Mouse (Mus musculus) neural tube, embryonic 12.5 days (tissue): ENCODE measurements at regions not wholly inside any gene's neighbourhood (a gene's known extent, or its start where the extent isn't known, plus 50 kb on each side); places are given as distances from the start of the nearest gene placed in this dataset.

ENCODE experiments used
- ATAC-seq: fragments of 200-750 bp; cut with Nextera tagmentation; 2 replicates; pipeline ENCODE4 v1.8.0; 2017; ENCODE audit warnings: low read depth, mild to moderate bottlenecking, moderate TSS enrichment, moderate library complexity; ENCODE audit not compliant: low FRiP score
- H3K27ac ChIP-seq: fragments of 300-500 bp; sonication (generic); 2 replicates; pipeline ENCODE4 v1.5.1; 2016
- H3K27me3 ChIP-seq: fragments of 300-500 bp; sonication (generic); replicated peaks from 2 replicates; pipeline ENCODE4 v1.6.1; 2016; ENCODE audit warnings: mild to moderate bottlenecking
- H3K36me3 ChIP-seq: fragments of 300-500 bp; sonication (generic); 2 replicates; pipeline ENCODE4 v1.6.1; 2016; ENCODE audit warnings: mild to moderate bottlenecking
- H3K4me1 ChIP-seq: fragments of 300-500 bp; sonication (generic); 2 replicates; pipeline ENCODE4 v1.6.1; 2016
- H3K4me2 ChIP-seq: fragments of 300-500 bp; sonication (generic); replicated peaks from 2 replicates; pipeline ENCODE4 v1.6.1; 2016; ENCODE audit warnings: mild to moderate bottlenecking
- H3K4me3 ChIP-seq: fragments of 300-500 bp; sonication (generic); 2 replicates; pipeline ENCODE4 v1.5.1; 2016
- H3K9ac ChIP-seq: fragments of 300-500 bp; sonication (generic); 2 replicates; pipeline ENCODE4 v1.6.1; 2016; ENCODE audit warnings: mild to moderate bottlenecking
- H3K9me3 ChIP-seq: fragments of 300-500 bp; sonication (generic); 2 replicates; pipeline ENCODE4 v1.6.1; 2016; ENCODE audit warnings: mild to moderate bottlenecking
- WGBS: fragments of 180-500 bp; shearing (Covaris S2); methylation state at CpG from one replicate; pipeline ENCODE4 v1.1.7; 2016; 5-methylcytosine and 5-hydroxymethylcytosine counted together

DNA sequence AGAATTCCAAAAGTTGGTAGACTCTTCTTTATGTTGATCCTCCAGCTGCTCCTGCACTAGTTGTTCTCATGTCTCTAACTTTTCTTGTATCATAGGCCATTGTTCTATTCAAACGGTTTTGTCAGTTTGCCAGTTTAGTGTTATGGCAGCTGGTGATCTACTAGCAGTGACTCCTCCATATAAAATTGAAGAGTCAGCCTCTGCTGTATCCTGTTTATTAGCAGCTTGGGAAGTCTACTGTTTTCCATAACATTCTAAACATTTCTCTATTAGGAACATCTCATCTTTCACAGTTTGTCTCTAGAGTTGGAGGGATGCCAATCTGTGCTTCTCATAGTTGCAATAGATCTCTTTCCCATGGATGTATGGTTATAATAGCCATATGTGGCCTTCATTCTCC, 58.6 kb downstream of the Drd1 start:
- H3K9me3 ChIP-seq, result no peaks in the 10 kb centered on the region
- H3K36me3 ChIP-seq, result no peaks in the 10 kb centered on the region
- no peak overlapping the region for H3K9ac ChIP-seq
- H3K4me1 ChIP-seq, result no peaks in the 10 kb centered on the region
- no peak overlapping the region for H3K27ac ChIP-seq
- 75% methylated on average over 1 of the region's 1 CpGs for WGBS
- no peak overlapping the region for H3K4me3 ChIP-seq
- ATAC-seq, result no peak
- no peaks in the 10 kb centered on the region for H3K27me3 ChIP-seq
- H3K4me2 ChIP-seq, result no peak overlapping the region

- Histone ChIP-seq H3K9me3 (no peaks in the 10 kb centered on the region), H3K27ac (no peak overlapping the region), H3K9ac (no peak overlapping the region), H3K36me3 (no peaks in the 10 kb centered on the region), H3K4me3 (no peak overlapping the region), H3K27me3 (no peaks in the 10 kb centered on the region), H3K4me1 (no peaks in the 10 kb centered on the region), H3K4me2 (no peak overlapping the region)
- ATAC-seq, result no peak
- 52% methylated on average over 7 of the region's 7 CpGs for WGBS
These were observed 62.5 kb downstream of the Drd1 start for GRCm38 (mm10) chr13:53992863-53993451.

DNA sequence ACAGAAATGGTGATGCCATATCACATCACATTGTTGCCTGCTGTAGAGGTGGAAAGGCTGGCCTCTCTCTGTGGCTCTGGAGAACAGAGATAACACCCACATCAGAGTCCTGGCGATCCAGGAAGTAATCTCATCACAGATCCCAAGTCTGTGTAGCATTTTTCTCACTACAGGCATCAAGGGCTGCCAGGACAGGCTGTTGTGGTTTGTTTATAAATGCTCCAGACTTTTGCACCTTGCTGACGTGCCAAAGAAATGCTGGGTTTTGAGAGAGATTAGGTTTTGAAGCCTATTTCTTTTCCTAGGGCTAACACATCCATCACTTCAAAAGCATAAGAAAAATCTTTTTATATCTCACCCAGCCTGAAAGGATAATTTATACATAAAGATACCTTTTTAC, 76.3 kb downstream of the Drd1 start:
- WGBS, result 65% methylated on average over 2 of the region's 2 CpGs
- Histone ChIP-seq H3K9me3 (no peaks in the 10 kb centered on the region), H3K36me3 (no peaks in the 10 kb centered on the region), H3K4me3 (no peak overlapping the region), H3K27me3 (no peaks in the 10 kb centered on the region), H3K4me2 (no peak overlapping the region), H3K9ac (no peak overlapping the region), H3K27ac (no peak overlapping the region), H3K4me1 (no peaks in the 10 kb centered on the region)
- ATAC-seq, result no peak

DNA sequence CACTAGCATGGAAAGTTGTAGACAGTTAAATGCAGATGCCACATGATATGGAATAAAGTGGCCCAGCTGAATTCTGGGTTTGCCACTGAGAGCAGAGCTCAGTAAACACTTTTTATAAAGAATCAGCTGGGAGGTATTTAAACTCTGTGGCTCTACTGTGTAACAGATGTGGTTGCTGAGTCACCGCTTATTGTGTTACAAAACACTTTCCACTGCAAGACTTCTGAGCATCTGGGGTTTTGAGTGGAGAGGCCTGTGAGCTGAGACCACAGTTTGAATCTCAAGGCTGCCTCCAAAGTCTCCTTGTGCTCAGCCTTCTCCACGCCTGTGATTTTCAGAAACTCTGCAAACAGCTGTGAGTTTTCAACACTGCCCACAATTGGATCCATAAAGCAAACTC, 86.1 kb downstream of the Drd1 start:
- no peak for ATAC-seq
- H3K4me3 ChIP-seq, result no peak overlapping the region
- peaks cover 9% of the 10 kb centered on the region; the same call in 1 of the 2 replicates for H3K9me3 ChIP-seq
- WGBS, result 86% methylated on average over 2 of the region's 2 CpGs
- no peaks in the 10 kb centered on the region for H3K4me1 ChIP-seq
- H3K27ac ChIP-seq, result no peak overlapping the region
- H3K27me3 ChIP-seq, result no peaks in the 10 kb centered on the region
- H3K36me3 ChIP-seq, result no peaks in the 10 kb centered on the region
- H3K9ac ChIP-seq, result no peak overlapping the region
- H3K4me2 ChIP-seq, result no peak overlapping the region

DNA sequence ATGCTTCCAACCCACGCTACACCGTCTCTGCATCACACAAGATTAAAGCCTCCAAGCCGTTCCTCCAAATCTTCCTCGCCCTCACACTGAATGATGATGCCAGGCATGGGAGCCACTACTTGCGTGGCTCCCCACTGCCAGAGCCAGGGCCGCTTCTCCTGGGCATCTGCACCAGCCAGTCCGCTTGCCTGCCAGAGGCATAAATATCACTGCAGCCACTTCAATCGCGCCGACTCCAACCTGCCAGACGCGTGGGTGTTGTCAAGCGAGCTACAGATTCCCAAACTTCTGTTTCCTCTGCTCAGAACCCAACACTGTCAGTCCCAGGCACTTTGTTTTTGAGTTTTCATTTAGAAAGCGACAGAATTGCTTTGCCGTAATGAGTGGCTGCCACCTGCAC, 99.3 kb downstream of the Drd1 start:
- no peaks in the 10 kb centered on the region for H3K4me1 ChIP-seq
- H3K36me3 ChIP-seq, result no peaks in the 10 kb centered on the region
- H3K27ac ChIP-seq, result no peak overlapping the region
- whole genome bisulfite sequencing, result 93% methylated on average over 15 of the region's 15 CpGs
- H3K4me2 ChIP-seq, result no peak overlapping the region
- no peak overlapping the region for H3K9ac ChIP-seq
- no peaks in the 10 kb centered on the region for H3K27me3 ChIP-seq
- H3K4me3 ChIP-seq, result no peak overlapping the region
- peaks cover 4% of the 10 kb centered on the region; the same call in 1 of the 2 replicates for H3K9me3 ChIP-seq
- no peak for ATAC-seq

- no peak for ATAC-seq
- Histone ChIP-seq H3K4me3 (no peak overlapping the region), H3K4me1 (no peaks in the 10 kb centered on the region), H3K27me3 (no peaks in the 10 kb centered on the region), H3K4me2 (no peak overlapping the region), H3K9me3 (peaks cover 4% of the 10 kb centered on the region; the same call in 1 of the 2 replicates), H3K9ac (no peak overlapping the region), H3K36me3 (no peaks in the 10 kb centered on the region), H3K27ac (no peak overlapping the region)
- 3% methylated on average over 4 of the region's 4 CpGs for WGBS
These were observed 107.4 kb downstream of the Drd1 start for GRCm38 (mm10) chr13:53948056-53948455.

DNA sequence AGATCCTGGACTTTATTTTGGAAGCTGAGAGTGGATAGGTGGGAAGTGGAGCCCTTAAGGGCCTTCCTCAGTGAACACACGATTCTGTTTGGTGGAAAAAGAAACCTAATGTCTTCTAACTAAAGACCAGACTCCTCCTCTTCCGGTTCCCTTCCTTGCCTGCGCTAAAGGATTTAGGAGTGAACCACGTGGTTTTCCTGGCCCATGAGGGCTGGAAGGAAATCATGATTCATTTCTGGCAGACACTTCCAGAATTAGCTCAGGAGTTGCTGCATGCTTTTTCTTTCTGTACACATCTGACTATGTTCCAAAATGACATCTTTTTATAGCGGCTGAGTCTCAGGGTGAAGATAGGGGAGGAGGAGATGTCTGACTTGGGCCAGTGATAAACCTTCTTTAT, 109.8 kb downstream of the Drd1 start:
- no peaks in the 10 kb centered on the region for H3K27me3 ChIP-seq
- 76% methylated on average over 5 of the region's 5 CpGs for WGBS
- no peak overlapping the region for H3K4me2 ChIP-seq
- ATAC-seq, result no peak
- no peak overlapping the region for H3K9ac ChIP-seq
- no peak overlapping the region for H3K4me3 ChIP-seq
- H3K36me3 ChIP-seq, result no peaks in the 10 kb centered on the region
- H3K9me3 ChIP-seq, result no peaks in the 10 kb centered on the region
- H3K27ac ChIP-seq, result no peak overlapping the region
- H3K4me1 ChIP-seq, result no peaks in the 10 kb centered on the region

DNA sequence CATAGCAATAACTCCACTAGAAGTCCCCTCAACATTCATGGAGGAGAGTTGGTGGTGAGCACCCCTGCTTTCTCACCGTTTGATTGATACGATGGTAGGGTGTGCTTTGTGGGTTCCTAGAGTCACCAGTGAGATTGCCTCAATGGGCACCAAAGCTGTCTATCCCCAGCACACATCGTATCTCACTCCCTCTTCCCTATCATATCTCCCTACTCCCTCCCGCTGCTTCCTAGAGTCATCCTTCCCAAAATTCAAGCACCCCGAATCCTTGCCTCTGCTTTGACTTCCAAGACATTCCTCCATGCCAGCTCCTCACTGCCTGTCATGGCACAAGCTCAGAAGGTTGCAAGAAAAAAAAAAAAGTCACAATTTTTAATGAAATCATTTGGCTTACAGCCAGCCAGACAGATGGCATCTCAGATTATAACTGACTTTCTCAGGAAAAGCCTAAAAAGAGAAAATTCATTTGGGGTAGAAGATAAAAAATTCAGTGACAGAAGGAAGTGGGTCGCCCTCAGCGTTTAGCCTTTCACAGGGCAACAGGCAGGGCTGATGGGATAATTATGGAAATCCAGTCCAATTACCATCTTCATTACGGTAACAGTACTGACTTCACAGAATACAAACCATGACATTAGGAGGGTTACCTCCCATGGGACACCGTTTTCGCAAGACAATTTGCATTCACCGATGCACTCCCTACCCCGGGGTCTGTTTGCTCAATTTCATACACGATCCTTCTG, 114.3 kb downstream of the Drd1 start:
- no peak for ATAC-seq
- no peaks in the 10 kb centered on the region for H3K9me3 ChIP-seq
- H3K9ac ChIP-seq, result no peak overlapping the region
- WGBS, result 74% methylated on average over 13 of the region's 13 CpGs
- no peak overlapping the region for H3K4me2 ChIP-seq
- H3K4me3 ChIP-seq, result no peak overlapping the region
- H3K4me1 ChIP-seq, result no peaks in the 10 kb centered on the region
- no peaks in the 10 kb centered on the region for H3K36me3 ChIP-seq
- no peak overlapping the region for H3K27ac ChIP-seq
- H3K27me3 ChIP-seq, result no peaks in the 10 kb centered on the region

GRCm38 (mm10) chr13:53935174-53935699, 120.3 kb downstream of the Drd1 start:
- Histone ChIP-seq H3K27me3 (no peaks in the 10 kb centered on the region), H3K9me3 (no peaks in the 10 kb centered on the region), H3K27ac (no peak overlapping the region), H3K4me1 (no peaks in the 10 kb centered on the region), H3K4me3 (no peak overlapping the region), H3K9ac (no peak overlapping the region), H3K36me3 (no peaks in the 10 kb centered on the region), H3K4me2 (no peak overlapping the region)
- ATAC-seq, result no peak
- 80% methylated on average over 14 of the region's 14 CpGs for WGBS

DNA sequence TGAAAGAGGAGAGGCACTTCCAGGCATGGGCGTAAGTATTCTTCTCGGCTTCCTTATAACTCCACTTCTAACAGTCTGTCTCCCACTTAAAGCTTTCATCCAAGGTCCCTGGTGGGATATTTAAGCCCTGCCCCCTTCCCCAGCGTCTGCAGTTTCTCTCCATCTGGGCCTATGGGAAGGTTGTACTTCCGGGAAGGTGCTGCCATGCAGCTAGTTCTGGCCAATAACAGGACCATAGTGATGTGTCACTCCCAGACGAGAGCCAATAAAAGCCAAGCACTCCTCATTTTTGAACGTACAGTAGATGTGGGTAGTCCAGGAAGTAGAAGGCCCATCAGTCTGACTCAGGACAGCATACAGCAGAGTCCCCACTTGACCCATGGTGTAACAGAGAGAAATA, 121.0 kb downstream of the Drd1 start:
- no peaks in the 10 kb centered on the region for H3K4me1 ChIP-seq
- no peaks in the 10 kb centered on the region for H3K36me3 ChIP-seq
- ATAC-seq, result no peak
- H3K9ac ChIP-seq, result no peak overlapping the region
- no peak overlapping the region for H3K27ac ChIP-seq
- H3K4me2 ChIP-seq, result no peak overlapping the region
- no peaks in the 10 kb centered on the region for H3K27me3 ChIP-seq
- 85% methylated on average over 6 of the region's 6 CpGs for WGBS
- no peaks in the 10 kb centered on the region for H3K9me3 ChIP-seq
- no peak overlapping the region for H3K4me3 ChIP-seq

GRCm38 (mm10) chr13:53926128-53926527, 129.4 kb downstream of the Drd1 start:
- H3K4me1 ChIP-seq, result no peaks in the 10 kb centered on the region
- WGBS, result 87% methylated on average over 4 of the region's 4 CpGs
- H3K4me3 ChIP-seq, result no peak overlapping the region
- H3K27ac ChIP-seq, result no peak overlapping the region
- no peaks in the 10 kb centered on the region for H3K36me3 ChIP-seq
- ATAC-seq, result no peak
- no peaks in the 10 kb centered on the region for H3K27me3 ChIP-seq
- H3K9ac ChIP-seq, result no peak overlapping the region
- no peaks in the 10 kb centered on the region for H3K9me3 ChIP-seq
- no peak overlapping the region for H3K4me2 ChIP-seq

GRCm38 (mm10) chr13:53924433-53924832, 131.1 kb downstream of the Drd1 start:
- 83% methylated on average over 4 of the region's 4 CpGs for WGBS
- no peak for ATAC-seq
- H3K9me3 ChIP-seq, result no peaks in the 10 kb centered on the region

More at GRCm38 (mm10) chr13:53924433-53924832, 131.1 kb downstream of the Drd1 start:
- Histone ChIP-seq H3K27ac (no peak overlapping the region), H3K4me3 (no peak overlapping the region), H3K36me3 (no peaks in the 10 kb centered on the region), H3K27me3 (no peaks in the 10 kb centered on the region), H3K4me1 (no peaks in the 10 kb centered on the region), H3K4me2 (no peak overlapping the region), H3K9ac (no peak overlapping the region)
